Mouse (Mus musculus) midbrain, embryonic 12.5 days (tissue): ENCODE results near the gene Pknox2. TPM values are rescaled to one million over a fixed set of nuclear protein-coding genes. Genes with fewer than 3 reads are reported as not detected.
A peak's percentile ranks its signal among the peaks of the same experiment; 100 is the strongest.

Experiments
- ATAC-seq: fragments of 200-750 bp; cut with Nextera tagmentation; 2 replicates; pipeline ENCODE4 v1.8.0; 2017; ENCODE audit warnings: low read depth, moderate TSS enrichment, moderate library complexity; ENCODE audit not compliant: low FRiP score
- H3K27ac ChIP-seq: fragments of 300-500 bp; sonication (generic); replicated peaks from 2 replicates; pipeline ENCODE4 v1.5.1; 2016; ENCODE audit warnings: mild to moderate bottlenecking
- H3K27me3 ChIP-seq: fragments of 300-500 bp; sonication (generic); 2 replicates; pipeline ENCODE4 v1.6.1; 2016; ENCODE audit warnings: mild to moderate bottlenecking
- H3K36me3 ChIP-seq: fragments of 300-500 bp; sonication (generic); 2 replicates; pipeline ENCODE4 v1.6.1; 2016
- H3K4me1 ChIP-seq: fragments of 300-500 bp; sonication (generic); 2 replicates; pipeline ENCODE4 v1.6.1; 2016
- H3K4me2 ChIP-seq: fragments of 300-500 bp; sonication (generic); replicated peaks from 2 replicates; pipeline ENCODE4 v1.6.1; 2016; ENCODE audit warnings: mild to moderate bottlenecking, moderate library complexity
- H3K4me3 ChIP-seq: fragments of 300-500 bp; sonication (generic); 2 replicates; pipeline ENCODE4 v1.5.1; 2016; ENCODE audit warnings: mild to moderate bottlenecking
- H3K9ac ChIP-seq: fragments of 300-500 bp; sonication (generic); replicated peaks from 2 replicates; pipeline ENCODE4 v1.6.1; 2016; ENCODE audit warnings: mild to moderate bottlenecking, moderate library complexity
- H3K9me3 ChIP-seq: fragments of 300-500 bp; sonication (generic); 2 replicates; pipeline ENCODE4 v1.6.1; 2016; ENCODE audit warnings: mild to moderate bottlenecking
- WGBS: fragments of 180-500 bp; shearing (Covaris S2); methylation state at CpG from one replicate; pipeline ENCODE4 v1.1.7; 2016; 5-methylcytosine and 5-hydroxymethylcytosine counted together
- polyA plus RNA-seq: library from polyadenylated mRNA; unstranded; fragments of >200 nt; fragmentation: Nextera tagmentation; extraction: Ambion mirVana; gene quantifications from 2 replicates; pipeline ENCODE4 v1.2.1, GENCODE M21; 2016

The Pknox2 gene
- polyA plus RNA-seq, 1 experiment from 2014 or later: 33.7 TPM

DNA sequence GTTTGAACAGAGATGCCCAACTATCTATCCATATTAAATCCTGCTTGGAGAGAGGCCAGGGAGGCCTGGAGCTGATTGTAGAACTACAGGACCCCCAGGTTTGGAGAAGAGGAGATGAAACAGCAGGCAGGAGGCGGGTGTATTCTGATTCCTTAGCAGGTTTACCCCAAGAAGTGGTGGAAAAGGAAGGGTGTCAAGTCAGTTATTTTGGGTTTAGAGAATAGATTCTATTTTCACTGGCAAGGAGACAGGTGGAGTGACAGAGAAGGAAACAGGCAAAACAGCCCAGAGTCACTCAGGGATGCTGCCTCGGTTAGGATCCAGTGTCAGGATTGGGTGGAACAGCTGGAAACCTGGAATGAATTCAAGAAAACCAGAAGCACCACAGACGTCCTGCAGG lies 263.6 kb downstream of the Pknox2 start:
- H3K9ac ChIP-seq: no peak overlapping the region
- H3K4me1 ChIP-seq: peaks cover 19% of the 10 kb centered on the region
- H3K4me2 ChIP-seq: no peak overlapping the region
- no peak overlapping the region for H3K4me3 ChIP-seq
- no peak for ATAC-seq
- no peaks in the 10 kb centered on the region for H3K9me3 ChIP-seq
- peaks cover 16% of the 10 kb centered on the region for H3K36me3 ChIP-seq
- no peaks in the 10 kb centered on the region for H3K27me3 ChIP-seq
- whole genome bisulfite sequencing: 81% methylated on average over 3 of the region's 3 CpGs
- H3K27ac ChIP-seq: no peak overlapping the region

DNA sequence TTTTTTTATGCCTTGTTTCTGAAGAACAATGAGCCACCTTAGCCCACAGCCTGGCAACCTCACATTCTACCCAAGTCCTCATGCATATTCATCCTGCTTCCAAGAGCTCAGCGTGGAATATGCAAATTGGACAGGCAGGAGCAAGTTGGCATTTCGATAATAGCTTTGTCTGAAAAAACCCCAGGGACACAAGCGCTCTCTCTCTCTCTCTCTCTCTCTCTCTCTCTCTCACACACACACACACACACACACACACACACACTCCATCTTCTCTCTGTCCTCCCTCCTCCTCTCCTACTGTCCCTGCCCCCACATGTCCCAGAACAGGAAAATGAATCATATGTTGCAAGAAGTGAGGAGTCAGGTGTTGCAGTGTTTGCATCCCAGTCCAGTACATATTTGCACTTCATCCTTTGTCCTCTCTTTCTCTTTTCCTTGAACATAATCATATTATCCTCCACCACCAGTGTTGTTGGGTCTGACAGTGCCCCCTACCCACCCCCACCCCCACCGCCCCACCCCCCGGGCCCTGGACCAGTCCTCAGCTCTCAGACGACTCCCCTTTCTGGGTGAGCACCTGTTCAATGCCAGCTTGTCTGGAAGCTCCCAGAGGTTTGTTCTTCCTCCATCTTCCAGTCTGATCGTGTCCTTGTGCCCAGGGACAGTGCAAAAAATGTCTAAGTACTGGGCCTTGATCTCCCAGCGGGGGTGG lies 265.0 kb downstream of the Pknox2 start:
- peak; percentile 89 for ATAC-seq
- Histone ChIP-seq H3K4me3 (no peak overlapping the region), H3K27ac (peak overlapping the region; percentile 81), H3K36me3 (peaks cover 29% of the 10 kb centered on the region), H3K4me2 (peak overlapping the region; percentile 21; the same call in 1 of the 2 replicates), H3K9me3 (no peaks in the 10 kb centered on the region), H3K27me3 (no peaks in the 10 kb centered on the region), H3K9ac (0 out of 2 replicates have a peak overlapping the region, but pooled peaks have one; percentile 6), H3K4me1 (peaks cover 19% of the 10 kb centered on the region)
- 37% methylated on average over 8 of the region's 8 CpGs for WGBS

DNA sequence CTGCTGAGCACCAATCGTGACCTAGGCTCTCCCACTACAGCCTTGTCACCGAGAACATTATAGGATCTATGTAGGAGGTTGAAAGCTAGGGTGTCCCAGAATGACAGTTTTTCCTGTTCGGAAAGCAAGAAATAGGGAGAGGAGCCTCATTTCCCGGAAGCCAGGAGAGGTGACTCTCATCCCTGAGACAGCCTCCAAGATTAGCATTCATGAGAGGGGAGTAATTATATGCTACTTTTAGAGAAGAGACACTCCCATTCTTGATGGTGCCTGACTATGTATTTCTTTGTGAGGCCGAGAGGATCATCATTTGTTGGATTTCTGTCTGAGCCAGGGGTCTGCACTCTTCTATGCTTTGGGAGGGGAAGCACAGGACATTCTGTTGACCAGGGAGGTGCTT lies 265.6 kb downstream of the Pknox2 start:
- peak; percentile 42 for ATAC-seq
- 66% methylated on average over 5 of the region's 5 CpGs for WGBS
- H3K27me3 ChIP-seq: no peaks in the 10 kb centered on the region
- no peaks in the 10 kb centered on the region for H3K9me3 ChIP-seq
- H3K4me3 ChIP-seq: no peak overlapping the region
- peaks cover 35% of the 10 kb centered on the region for H3K36me3 ChIP-seq
- H3K27ac ChIP-seq: peak overlapping the region; percentile 81
- no peak overlapping the region for H3K9ac ChIP-seq
- H3K4me2 ChIP-seq: peak overlapping the region; percentile 21; the same call in 1 of the 2 replicates
- peaks cover 19% of the 10 kb centered on the region for H3K4me1 ChIP-seq

DNA sequence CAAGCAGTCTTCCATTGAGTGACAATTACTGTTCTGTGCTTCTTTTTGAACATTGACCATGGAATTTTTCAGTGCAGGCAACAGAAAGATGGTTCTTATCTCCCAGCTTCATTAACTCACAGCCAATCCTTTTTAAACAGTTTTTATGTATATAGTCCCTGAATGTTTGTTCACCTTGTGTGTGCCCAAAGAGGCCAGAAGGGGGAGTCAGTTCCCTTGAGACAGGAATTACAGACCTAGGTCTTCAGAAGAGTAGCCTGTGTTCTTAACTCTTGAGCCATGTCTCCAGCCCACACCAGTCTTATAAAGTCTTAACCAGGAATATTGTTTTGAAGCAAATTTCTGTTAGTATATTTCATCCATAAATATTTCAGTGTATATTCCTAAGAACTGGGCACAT lies 270.4 kb downstream of the Pknox2 start:
- Histone ChIP-seq H3K4me3 (no peak overlapping the region), H3K27ac (no peak overlapping the region), H3K9ac (no peak overlapping the region), H3K4me2 (no peak overlapping the region), H3K9me3 (no peaks in the 10 kb centered on the region), H3K4me1 (peaks cover 8% of the 10 kb centered on the region), H3K27me3 (no peaks in the 10 kb centered on the region), H3K36me3 (peaks cover 83% of the 10 kb centered on the region)
- ATAC-seq: no peak

DNA sequence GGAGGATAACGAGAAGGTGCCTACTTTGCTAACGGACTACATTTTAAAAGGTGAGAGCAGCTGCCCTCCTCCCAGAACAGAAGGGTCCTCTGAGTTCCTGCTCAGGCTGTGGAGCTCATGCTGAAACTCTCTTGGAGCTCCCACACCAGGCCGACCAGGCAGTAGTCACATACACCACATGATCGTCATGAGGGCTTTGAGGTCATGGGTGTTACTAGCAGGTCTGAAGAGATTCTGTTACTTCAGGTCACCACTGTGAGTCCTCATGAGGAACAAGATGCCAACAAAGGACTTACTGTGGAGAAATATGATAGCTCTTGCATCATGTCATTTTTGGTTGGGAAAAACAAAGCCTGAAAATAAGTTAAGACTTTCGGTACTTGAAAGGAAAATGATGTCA lies 270.9 kb downstream of the Pknox2 start:
- H3K9ac ChIP-seq: no peak overlapping the region
- no peak for ATAC-seq
- no peaks in the 10 kb centered on the region for H3K27me3 ChIP-seq
- peaks cover 87% of the 10 kb centered on the region for H3K36me3 ChIP-seq
- H3K4me3 ChIP-seq: no peak overlapping the region
- peaks cover 3% of the 10 kb centered on the region; the same call in 1 of the 2 replicates for H3K4me1 ChIP-seq
- H3K27ac ChIP-seq: no peak overlapping the region
- H3K9me3 ChIP-seq: no peaks in the 10 kb centered on the region
- H3K4me2 ChIP-seq: no peak overlapping the region
- 96% methylated on average over 5 of the region's 5 CpGs for WGBS

DNA sequence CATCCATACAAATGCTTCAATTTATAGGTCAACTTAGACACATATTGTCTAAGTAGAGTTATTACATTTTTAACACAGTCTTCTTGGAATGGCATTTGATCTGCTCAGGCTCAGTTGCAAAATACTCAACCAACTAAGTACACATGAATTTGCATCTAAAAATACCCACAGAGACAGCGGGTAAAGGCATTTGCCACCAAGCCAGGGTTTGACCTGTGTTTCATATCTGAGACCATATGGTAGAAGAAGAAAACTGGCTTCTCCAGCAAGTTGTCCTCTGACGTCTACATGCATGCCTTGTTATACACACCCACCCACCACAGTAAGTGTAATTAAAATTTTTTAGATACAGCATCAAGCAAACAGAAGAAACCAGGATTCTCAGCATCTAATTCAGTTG lies 273.4 kb downstream of the Pknox2 start:
- Histone ChIP-seq H3K9ac (no peak overlapping the region), H3K27me3 (no peaks in the 10 kb centered on the region), H3K4me3 (no peak overlapping the region), H3K9me3 (no peaks in the 10 kb centered on the region), H3K36me3 (peaks cover 99% of the 10 kb centered on the region), H3K4me2 (no peak overlapping the region), H3K4me1 (no peaks in the 10 kb centered on the region), H3K27ac (no peak overlapping the region)
- WGBS: 87% methylated on average over 2 of the region's 2 CpGs
- ATAC-seq: no peak

DNA sequence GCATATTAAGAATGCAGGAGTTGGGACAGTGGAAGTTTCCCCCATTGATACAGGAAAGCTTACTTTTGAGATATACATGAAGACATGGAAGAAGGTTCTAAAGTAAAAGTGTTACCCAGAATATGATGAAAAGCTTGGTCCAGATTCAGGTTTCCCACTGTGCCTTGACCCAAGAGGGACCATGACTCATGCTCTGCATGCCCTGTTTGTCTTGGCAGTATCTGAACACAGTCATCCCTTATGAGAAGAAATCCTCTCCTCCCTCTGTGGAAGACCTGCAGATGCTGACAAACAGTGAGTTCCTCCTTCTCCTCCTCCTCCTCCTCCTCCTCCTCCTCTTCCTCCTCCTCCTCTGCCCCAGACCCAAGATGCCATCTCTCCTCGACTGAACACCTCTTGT lies 276.9 kb downstream of the Pknox2 start:
- Histone ChIP-seq H3K4me1 (no peaks in the 10 kb centered on the region), H3K9me3 (no peaks in the 10 kb centered on the region), H3K4me2 (no peak overlapping the region), H3K27ac (no peak overlapping the region), H3K27me3 (no peaks in the 10 kb centered on the region), H3K36me3 (peaks cover 95% of the 10 kb centered on the region), H3K9ac (no peak overlapping the region), H3K4me3 (no peak overlapping the region)
- WGBS: 22% methylated on average over 1 of the region's 1 CpGs
- ATAC-seq: no peak

DNA sequence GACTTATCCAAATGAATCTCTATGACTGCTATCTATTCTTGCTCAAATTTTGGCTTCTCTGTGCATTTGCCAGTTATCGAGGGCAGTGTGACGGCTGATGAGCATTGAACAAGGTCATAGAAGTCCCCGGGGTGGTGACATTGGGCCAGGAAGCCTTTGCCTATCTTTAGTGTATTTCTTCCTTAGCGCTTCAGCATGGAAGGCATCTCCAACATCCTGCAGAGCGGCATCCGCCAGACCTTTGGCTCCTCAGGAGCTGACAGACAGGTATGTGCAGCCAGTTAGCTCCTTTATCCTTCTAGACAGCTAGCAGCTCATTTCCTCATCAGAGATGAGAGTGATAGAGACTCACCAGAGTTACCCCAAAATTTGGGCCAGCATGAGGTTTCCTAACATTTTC lies 278.5 kb downstream of the Pknox2 start:
- Histone ChIP-seq H3K9me3 (no peaks in the 10 kb centered on the region), H3K36me3 (peaks cover 94% of the 10 kb centered on the region), H3K4me1 (no peaks in the 10 kb centered on the region), H3K4me3 (no peak overlapping the region), H3K27ac (no peak overlapping the region), H3K4me2 (no peak overlapping the region), H3K27me3 (no peaks in the 10 kb centered on the region), H3K9ac (no peak overlapping the region)
- ATAC-seq: no peak
- 96% methylated on average over 6 of the region's 6 CpGs for WGBS

DNA sequence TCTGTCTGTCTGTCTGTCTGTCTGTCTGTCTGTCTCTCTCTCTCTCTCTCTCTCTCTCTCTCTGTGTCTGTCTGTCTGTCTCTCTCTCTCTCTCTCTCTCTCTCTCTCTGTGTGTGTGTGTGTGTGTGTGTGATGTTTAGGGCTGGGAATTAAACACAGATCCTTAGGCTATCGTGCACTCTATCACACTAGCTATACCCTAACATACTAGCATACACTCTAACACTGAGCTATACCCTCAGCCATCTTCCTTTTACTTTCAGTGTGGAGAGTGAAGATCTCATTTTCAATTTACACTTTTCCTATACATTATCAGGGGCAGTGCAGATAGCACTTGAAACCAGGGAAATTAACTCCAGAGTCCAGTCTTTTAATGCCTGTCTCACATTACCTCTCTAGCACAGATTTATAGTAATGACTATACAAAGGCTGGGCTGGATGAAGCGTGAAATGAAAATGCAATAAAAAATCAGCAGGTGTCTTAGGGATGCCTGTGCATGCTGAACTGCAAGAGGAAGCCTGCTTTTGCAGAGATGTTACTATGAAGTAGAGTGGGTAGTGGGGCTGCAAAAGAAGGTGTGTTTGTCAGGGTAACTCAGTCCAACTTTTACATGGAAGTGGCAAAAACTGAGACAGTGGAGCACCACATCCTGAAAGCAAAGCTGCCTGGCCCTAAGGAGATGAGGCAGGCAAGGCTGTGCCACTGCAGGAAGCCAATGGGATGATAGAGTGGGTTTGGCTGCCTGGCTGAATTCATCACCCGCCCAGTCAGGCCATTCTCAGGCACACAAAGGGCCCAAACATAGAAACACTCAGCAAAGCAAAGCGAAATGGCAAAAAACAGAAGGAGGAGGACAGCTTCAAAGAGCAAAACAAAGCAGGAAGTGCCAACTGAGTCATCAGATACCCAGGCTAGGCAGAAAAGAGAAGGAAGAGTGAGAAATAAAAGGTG lies 282.1 kb downstream of the Pknox2 start:
- Histone ChIP-seq H3K36me3 (peaks cover 94% of the 10 kb centered on the region), H3K4me2 (no peak overlapping the region), H3K27me3 (no peaks in the 10 kb centered on the region), H3K9ac (no peak overlapping the region), H3K4me3 (no peak overlapping the region), H3K27ac (0 out of 2 replicates have a peak overlapping the region, but pooled peaks have one; percentile 15), H3K9me3 (no peaks in the 10 kb centered on the region), H3K4me1 (no peaks in the 10 kb centered on the region)
- WGBS: 53% methylated on average over 4 of the region's 4 CpGs
- peak; percentile 9; the same call in 1 of the 2 replicates for ATAC-seq

DNA sequence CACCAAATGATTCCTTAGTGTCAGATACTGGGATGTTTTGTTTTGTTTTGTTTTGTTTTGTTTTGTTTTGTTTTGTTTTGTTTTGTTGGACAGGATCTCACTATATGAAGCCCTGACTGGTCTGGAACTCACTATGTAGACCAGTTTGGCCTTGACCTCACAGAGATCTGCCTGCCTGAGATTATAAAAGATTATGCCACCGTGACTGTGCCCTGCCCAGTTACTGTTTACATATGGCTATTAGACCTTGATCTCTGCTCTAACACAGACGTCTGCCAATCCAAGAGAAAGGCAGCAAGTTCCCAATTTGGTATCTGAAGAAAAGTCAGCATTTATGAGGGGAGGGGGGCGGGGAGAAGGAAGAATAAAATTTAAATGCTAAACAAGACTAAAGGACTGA lies 283.5 kb downstream of the Pknox2 start:
- no peak for ATAC-seq
- no peaks in the 10 kb centered on the region for H3K27me3 ChIP-seq
- WGBS: 70% methylated on average over 3 of the region's 3 CpGs
- no peak overlapping the region for H3K9ac ChIP-seq
- H3K4me1 ChIP-seq: 0 out of 2 replicates have a peak, but pooled peaks cover 2% of the 10 kb centered on the region
- H3K4me2 ChIP-seq: no peak overlapping the region
- no peaks in the 10 kb centered on the region for H3K9me3 ChIP-seq
- no peak overlapping the region for H3K4me3 ChIP-seq
- H3K27ac ChIP-seq: no peak overlapping the region
- peaks cover 92% of the 10 kb centered on the region for H3K36me3 ChIP-seq

DNA sequence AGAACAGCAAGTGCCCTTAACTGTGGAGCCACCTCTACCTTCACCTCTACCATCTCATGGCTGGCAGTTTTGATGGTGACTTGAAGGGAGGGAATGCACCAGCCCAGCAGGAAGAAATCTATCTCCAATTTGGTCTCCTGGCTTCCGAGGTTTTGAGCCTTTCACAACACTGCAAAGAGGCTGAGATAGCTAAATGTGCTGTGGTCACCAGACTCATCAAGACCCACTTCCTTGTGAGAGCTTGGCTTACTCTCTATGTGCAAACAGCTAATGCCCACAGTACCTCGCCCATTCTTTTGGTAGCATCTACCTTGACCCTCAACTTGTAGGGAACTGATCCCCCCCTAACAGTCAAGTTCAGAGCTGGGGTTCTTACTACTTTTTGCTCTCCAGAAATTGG lies 284.6 kb downstream of the Pknox2 start:
- Histone ChIP-seq H3K36me3 (peaks cover 87% of the 10 kb centered on the region), H3K9ac (no peak overlapping the region), H3K4me3 (no peak overlapping the region), H3K4me2 (no peak overlapping the region), H3K27me3 (no peaks in the 10 kb centered on the region), H3K27ac (no peak overlapping the region), H3K9me3 (no peaks in the 10 kb centered on the region), H3K4me1 (peaks cover 7% of the 10 kb centered on the region)
- WGBS: 94% methylated on average over 2 of the region's 2 CpGs
- no peak for ATAC-seq

DNA sequence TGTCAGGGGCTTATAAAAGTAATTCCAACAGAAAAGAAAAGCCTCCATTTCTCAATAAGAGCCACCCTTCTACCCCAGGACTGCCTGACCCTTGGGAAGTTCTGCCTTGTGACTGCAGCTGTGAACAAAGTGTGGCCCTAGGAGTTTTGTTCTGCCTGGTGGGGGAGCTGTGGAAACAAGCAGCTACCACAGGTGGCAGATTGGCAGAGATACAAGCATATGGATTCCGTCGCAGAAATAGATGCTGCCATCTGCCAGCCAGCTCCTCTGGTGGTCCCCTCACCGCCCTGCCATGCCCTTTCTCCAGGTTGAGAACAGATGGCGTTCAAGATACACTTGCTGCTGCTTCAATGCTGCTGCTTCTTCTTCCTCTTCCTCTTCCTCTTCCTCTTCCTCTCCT lies 288.5 kb downstream of the Pknox2 start:
- H3K4me3 ChIP-seq: no peak overlapping the region
- H3K4me2 ChIP-seq: no peak overlapping the region
- 0 out of 2 replicates have a peak, but pooled peaks have one; percentile 23 for ATAC-seq
- peaks cover 74% of the 10 kb centered on the region for H3K36me3 ChIP-seq
- WGBS: 32% methylated on average over 4 of the region's 4 CpGs
- H3K4me1 ChIP-seq: peaks cover 15% of the 10 kb centered on the region
- no peaks in the 10 kb centered on the region for H3K9me3 ChIP-seq
- no peak overlapping the region for H3K9ac ChIP-seq
- H3K27ac ChIP-seq: no peak overlapping the region
- H3K27me3 ChIP-seq: no peaks in the 10 kb centered on the region
